Mouse (Mus musculus) neural tube, embryonic 14.5 days (tissue): ENCODE results near the gene Msmo1. TPM values are rescaled to one million over a fixed set of nuclear protein-coding genes. Genes with fewer than 3 reads are reported as not detected.

Source experiments
- ATAC-seq: fragments of 200-750 bp; cut with Nextera tagmentation; 2 replicates; pipeline ENCODE4 v1.8.0; 2017; ENCODE audit warnings: low read depth, mild to moderate bottlenecking, moderate TSS enrichment, moderate library complexity
- H3K27ac ChIP-seq: fragments of 300-500 bp; sonication (generic); 2 replicates; pipeline ENCODE4 v1.5.1; 2014; ENCODE audit warnings: low read depth, mild to moderate bottlenecking, control low read depth, low read length, moderate library complexity, mixed read lengths
- H3K27me3 ChIP-seq: fragments of 300-500 bp; sonication (generic); 2 replicates; pipeline ENCODE4 v1.6.1; 2014; ENCODE audit warnings: low read length; ENCODE audit not compliant: control insufficient read depth, insufficient read depth
- H3K36me3 ChIP-seq: fragments of 300-500 bp; sonication (generic); 2 replicates; pipeline ENCODE4 v1.6.1; 2014; ENCODE audit warnings: low read length, mixed read lengths; ENCODE audit not compliant: control insufficient read depth, insufficient read depth
- H3K4me1 ChIP-seq: fragments of 300-500 bp; sonication (generic); 2 replicates; pipeline ENCODE4 v1.6.1; 2014; ENCODE audit warnings: low read length; ENCODE audit not compliant: control insufficient read depth, insufficient read depth
- H3K4me2 ChIP-seq: fragments of 300-500 bp; sonication (generic); 2 replicates; pipeline ENCODE4 v1.6.1; 2014; ENCODE audit warnings: mild to moderate bottlenecking, low read depth, low read length, control low read depth
- H3K4me3 ChIP-seq: fragments of 300-500 bp; sonication (generic); 2 replicates; pipeline ENCODE4 v1.5.1; 2014; ENCODE audit warnings: low read depth, low read length, control low read depth, mixed read lengths
- H3K9ac ChIP-seq: fragments of 300-500 bp; sonication (generic); replicated peaks from 2 replicates; pipeline ENCODE4 v1.6.1; 2014; ENCODE audit warnings: low read depth, mild to moderate bottlenecking, control low read depth, low read length, mixed read lengths
- H3K9me3 ChIP-seq: fragments of 300-500 bp; sonication (generic); 2 replicates; pipeline ENCODE4 v1.6.1; 2016; ENCODE audit warnings: low read length; ENCODE audit not compliant: control insufficient read depth
- WGBS: fragments of 180-500 bp; shearing (Covaris S2); extraction: QIAGEN DNeasy Blood & Tissue Kit; methylation state at CpG from one replicate; pipeline ENCODE4 v1.1.7; 2014; 5-methylcytosine and 5-hydroxymethylcytosine counted together
- polyA plus RNA-seq: library from polyadenylated mRNA; unstranded; fragments of >200 nt; fragmentation: Nextera tagmentation; extraction: Ambion mirVana; gene quantifications from 2 replicates; pipeline ENCODE4 v1.2.1, GENCODE M21; 2014

The Msmo1 gene
- polyA plus RNA-seq, 1 experiment from 2014 or later: 177 TPM

GRCm38 (mm10) chr8:64671937-64672336 is 61.7 kb downstream of the Msmo1 start:
- no peak for ATAC-seq

More at GRCm38 (mm10) chr8:64671937-64672336, 61.7 kb downstream of the Msmo1 start:
- Histone ChIP-seq H3K36me3 (no peaks in the 10 kb centered on the region), H3K9me3 (no peaks in the 10 kb centered on the region; the same call in 1 of the 2 replicates), H3K4me1 (no peaks in the 10 kb centered on the region), H3K9ac (no peak overlapping the region), H3K4me3 (no peak overlapping the region), H3K4me2 (no peak overlapping the region), H3K27me3 (no peaks in the 10 kb centered on the region), H3K27ac (no peak overlapping the region)
- 14% methylated on average over 1 of the region's 1 CpGs for WGBS

Other genes with a start within 250 kb of the Msmo1 start
- 826 and 848 TPM in 2 replicates for gene Cpe, start 40.7 kb downstream of the Msmo1 start, polyA plus RNA-seq
- 32.2 and 37.5 TPM in 2 replicates for gene Klhl2, start 116.2 kb upstream of the Msmo1 start, polyA plus RNA-seq
- gene Tmem192, start 213.4 kb upstream of the Msmo1 start, polyA plus RNA-seq: 36.7 and 42.7 TPM in 2 replicates